Mouse (Mus musculus): ENCODE results near the gene Snrpf.
"Not testable (repeated sequence)": the region's sequence is repeated elsewhere in the genome, so short reads cannot be mapped to it uniquely, and the experiment has no call there.

Snrpf gene

DNA sequence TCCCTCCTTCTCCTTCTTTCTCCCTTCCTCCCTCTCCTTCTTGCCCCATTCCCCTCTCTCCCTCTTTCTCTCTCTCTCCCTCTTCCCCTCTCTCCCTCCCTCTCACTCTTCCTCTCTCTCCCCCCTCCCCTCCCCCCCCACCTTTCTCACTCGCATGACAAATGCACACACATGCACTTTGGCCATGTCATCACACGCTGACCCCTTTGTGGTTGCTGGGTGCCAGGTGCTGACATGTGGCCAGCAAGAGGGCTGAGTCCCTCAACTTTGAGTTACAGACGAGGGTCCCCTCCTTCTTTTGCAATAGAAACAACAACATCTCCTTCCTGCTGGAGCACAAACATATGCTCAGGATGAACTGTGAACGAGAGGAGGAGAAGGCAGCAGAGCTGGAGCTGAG is 14.5 kb downstream of the Snrpf start:
- no peak for DNase-seq

DNA sequence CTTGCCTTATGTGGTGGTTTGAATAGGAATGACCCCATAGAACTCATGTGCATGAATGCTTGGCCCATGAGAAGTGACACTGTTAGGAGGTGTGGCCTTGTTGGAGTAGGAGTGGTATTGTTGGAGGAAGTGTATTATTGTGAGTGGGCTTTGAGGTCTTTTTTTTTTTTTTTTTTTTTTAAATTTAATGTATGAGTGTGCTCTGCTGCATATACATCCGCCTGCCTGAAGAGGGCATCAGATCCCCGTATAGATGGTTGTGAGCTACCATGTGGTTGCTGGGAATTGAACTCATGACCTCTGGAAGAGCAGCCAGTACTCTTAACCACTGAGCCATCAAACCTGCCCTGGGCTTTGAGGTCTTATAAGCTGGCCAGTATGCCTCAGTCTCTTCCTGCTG is 17.3 kb downstream of the Snrpf start:
- DNase-seq, result no peak

DNA sequence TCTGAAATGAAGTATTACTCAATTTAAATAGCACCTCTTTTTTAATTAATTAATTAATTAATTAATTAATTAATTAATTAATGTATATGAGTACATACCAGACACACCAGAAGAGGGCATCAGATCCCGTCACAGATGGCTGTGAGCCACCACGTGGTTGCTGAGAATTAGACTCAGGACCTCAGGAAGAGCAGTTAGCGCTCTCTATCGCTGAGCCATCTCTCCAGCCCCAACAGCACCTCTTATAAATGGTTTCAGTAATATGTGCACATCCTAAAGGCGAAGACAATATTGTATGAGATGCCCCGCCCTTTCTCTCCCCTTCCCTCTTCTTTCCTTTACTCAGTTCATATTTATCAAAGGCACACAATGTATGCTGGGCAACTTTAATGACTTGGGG is 20.8 kb downstream of the Snrpf start:
- no peak for DNase-seq

DNA sequence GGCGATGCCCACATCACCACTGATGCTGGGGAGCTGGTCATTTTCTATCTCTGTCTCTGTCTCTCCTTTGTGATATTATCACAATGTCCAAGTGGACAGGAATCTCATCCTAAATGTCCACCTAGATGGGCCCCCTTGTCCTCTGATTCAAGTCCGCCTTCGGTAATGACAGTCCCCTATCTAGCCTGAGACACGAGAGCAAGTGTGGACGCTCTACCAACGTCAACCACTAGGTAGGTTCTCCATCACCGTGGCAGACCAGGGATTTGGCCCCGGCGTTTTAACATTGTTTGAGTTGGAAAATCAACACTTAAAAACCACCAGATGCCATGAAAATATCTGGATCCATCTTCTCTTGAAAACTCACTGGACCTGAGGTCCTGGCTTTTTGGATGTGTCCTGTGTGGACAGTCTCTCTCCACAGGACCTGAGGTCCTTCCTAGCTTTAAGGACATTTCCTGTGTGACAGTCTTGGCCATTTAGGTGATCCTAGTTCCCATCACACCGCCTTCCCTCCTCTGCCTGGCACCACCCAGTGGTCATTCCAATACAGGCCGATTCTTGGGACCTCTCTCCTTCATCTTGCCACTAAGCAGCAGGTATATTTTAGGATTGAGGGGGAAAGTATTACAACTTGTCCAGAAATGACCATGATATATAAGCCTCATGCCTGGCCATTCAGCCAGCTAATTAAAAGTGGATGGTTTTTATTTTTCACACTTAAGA is 21.5 kb downstream of the Snrpf start:
- no peak for DNase-seq

DNA sequence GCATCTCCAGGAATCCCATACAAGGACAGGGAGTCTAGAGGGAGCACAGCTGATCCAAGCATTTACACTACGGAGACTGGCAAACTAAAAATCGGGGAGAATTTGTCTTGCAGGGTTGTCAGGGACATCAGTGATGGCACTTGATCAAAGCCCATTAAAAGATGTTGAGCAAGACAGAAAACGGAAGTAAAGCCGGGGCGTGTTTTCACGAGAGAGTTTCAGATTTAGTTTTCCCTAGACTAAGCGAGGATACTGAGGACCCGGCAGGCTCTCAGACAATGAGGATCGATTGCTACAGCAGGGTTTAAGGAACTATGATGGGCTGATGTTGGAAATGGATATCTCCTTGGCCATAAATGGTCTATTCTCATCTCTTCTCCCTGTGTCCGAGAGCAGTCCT is 22.4 kb downstream of the Snrpf start:
- no peak for DNase-seq

DNA sequence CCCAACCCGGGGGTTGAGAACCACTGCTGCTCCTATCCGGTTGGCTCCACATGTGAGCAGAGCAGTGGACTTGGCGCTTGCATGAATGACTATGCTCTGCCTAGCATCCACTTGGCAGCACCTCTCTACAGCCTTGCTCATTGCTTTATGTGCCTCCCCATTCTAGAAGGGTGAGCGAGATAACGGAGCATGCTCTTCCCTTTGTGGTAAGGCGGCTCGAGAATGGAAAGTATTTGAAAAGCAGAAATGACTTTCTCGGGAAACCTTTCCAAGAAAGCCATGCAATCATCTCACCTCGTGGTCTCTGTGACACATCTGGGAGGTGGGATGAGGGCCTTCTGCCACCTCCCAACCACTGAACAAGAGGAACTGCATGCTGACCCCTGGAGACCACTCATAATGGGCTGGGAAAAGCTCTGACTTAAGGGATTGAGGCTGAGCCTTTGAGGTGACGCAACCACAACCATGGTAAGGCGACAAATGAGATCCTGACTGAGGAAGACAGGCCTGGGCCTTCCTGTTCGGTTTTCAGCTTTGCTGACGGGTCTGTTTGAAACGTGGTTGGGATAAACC is 24.9 kb downstream of the Snrpf start:
- DNase-seq, result no peak

DNA sequence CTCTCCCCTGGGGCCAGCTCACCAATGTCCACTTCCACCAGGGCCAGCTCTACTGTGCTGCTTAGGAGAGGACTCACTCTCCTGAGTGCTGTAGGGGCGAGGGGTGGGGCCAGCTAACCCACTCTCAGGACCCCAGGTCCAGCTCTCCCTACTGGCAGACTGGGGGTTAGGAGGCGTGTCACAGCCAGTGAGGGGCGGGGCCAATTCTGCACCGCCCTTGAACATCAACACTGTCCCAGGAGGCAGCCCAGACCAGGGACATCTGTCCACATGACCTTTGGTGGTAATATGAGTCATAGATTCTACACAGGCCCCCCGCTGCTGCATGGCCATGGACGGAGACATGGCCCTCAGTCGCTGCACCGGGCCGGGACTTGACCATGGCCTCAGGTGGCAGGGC is 29.7 kb downstream of the Snrpf start:
- DNase-seq, result no peak

DNA sequence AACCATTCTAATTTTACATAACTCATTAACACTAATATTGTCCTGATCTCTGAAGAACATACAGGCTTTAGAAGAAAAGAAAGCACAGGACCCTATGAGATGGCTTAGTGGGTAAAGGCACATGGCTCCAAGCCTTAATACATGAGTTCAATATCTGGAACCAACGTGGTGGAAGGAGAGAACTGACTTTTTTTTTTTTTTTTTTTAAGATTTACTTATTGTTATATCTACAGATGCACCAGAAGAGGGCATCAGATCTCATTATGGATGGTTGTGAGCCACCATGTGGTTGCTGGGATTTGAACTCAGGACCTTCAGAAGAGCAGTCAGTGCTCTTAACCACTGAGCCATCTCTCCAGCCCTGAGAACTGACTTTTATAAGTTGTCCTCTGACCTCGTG is 31.5 kb downstream of the Snrpf start:
- not testable (repeated sequence) for DNase-seq

DNA sequence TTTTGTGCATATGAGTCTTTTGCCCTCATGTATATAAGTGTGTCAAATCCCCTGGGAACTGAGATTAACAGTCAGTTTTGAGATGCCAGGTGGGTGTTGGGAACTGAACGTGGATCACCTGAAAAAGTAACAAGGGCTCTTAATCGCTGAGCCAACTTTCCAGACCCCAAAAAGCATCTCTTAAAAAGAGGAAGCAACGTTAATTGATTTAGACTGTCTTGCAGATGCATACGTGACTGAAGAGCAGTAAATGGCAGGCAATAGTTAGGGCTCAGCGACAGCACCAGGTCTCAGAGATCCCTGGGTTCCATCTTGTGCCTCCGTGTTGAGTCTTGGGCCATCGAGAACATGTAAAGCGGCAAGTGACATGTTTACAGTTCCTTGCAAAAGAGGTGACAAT is 36.9 kb downstream of the Snrpf start:
- no peak for DNase-seq

DNA sequence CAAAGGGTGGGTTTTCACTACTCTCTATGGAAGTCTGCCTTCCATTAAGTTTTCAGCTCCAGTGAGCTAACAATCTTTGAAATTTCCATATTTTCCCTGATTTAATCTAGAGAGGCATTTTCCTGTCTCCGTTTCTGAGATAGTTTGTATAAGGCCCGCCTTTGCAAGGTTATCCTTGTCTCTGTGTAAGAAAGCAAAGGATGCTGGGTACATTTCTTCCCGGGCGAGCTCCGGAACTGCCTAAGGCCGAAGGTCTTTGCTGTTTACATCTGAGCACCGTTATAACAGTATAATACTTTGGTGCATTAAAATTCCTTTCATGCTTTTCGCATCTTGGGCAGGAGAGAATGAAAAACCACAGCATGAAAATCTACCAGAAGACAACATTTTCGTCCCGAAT is 39.7 kb downstream of the Snrpf start:
- no peak for DNase-seq

DNA sequence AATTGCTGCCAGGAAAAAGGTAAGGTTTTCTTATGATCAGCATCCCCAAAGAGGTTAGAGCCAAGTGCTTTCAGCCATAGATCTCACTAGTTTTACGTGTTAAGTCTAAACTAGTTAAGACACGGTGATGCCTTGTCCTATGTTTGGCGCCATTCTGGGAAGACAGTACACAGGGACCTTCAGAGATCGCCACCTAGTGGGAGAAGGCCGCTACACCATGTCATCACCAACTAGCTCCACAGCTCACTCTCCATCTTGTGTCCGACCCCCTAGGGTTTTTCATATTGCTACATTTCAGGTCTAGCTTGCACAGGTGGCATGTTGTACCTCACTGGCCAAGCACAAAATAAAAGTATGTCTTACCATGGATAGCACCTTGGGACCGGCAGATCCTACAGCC is 40.5 kb downstream of the Snrpf start:
- DNase-seq, result peak; percentile 87 to 88

DNA sequence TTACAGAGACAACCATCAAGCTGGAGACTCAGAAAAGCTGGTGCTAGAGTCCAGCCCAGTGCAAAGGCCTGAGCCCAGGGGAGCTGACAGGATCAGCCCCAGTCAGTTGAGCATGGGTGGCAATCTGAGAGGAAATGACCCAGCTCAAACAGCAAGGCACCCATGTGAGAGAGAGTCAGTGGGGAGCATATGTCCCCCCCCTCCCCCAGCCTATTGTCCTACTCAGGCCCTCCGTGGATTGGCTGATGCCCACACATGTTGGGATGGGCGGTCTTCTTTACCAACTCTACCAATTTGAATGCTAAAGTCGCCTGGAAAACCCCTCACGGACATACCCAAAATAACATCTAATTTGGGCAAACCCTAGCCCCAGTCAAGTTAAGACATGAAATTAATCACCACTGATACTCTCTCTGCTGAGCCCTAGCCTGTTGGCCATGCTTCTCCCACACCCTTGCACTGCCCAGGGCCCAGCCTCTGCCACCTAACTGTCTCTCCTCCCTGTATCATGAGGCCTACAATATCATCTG is 41.7 kb downstream of the Snrpf start:
- DNase-seq, result no peak

DNA sequence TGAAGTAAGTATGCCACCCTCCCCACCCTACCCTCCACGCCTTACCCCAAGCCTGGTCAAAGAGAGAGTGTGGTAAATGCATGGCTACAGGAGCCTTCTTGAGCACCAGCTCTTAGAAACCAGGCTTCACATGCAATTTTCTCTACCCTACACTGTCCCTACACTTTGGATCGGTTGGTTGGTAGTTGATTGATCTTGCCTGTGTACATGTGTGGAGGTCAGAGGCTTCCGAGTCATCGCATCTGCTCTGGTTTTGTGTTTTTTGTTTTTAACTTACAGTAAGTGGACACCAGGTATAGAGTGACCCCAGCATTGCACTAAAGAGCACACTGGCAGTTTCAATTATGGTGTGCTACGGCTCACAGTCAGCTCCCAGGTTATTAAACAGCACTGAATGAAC is 45.3 kb downstream of the Snrpf start:
- no peak for DNase-seq

DNA sequence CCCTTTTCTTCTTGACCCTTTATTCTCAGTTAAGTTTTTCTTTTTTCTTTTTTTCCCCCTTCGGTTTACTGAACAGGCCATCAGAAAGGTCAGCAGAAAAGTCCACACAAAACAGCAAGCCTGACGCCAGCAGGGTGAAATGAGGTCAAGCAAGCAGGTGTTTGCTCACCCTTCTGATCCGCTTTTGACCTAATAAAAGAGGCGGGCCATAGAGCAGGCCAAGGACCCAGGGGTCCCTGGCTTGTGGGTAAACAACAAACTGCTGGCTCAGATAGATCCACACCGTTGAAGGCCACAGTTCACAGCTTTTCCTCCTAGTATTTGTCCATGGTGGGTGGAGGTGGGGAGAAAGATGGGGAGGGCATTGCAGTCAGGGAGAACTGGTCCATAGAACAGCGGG is 46.3 kb downstream of the Snrpf start:
- no peak for DNase-seq

DNA sequence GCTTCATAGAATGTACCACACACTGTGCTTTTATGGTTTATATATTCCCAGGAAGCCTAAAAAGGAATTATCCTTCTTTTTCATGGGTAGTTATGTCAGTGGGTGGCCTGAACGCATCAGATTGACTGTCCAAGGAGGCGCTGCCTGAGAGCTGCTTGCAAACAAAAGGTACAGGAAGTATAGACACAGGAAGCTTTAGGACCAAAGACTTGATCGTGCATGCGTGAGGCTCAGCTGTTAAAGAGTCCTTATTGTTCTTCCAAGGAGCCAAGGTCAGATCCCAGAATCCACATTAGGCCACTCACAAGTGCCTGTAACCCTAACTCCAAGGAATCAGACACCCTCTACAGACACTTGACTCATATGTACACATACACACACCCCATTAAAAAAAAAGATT is 47.1 kb downstream of the Snrpf start:
- DNase-seq, result no peak

DNA sequence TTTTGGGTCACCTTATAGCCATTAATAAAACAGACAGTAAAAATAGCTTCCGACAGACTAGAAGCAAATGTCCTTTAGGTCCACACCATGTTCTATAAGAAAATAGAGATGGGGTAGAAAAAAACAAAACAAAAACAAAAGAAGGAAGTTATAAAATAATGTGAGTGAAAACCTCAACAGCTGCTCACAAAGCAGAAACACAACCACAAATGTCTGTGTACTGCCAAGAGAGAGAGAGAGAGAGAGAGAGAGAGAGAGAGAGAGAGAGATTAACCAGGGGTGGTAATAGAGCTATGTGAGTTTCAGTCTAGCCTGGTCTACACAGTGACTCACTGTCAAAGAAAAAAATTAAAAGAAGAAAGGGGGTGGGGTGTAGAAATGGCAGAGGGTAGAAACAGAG is 47.9 kb downstream of the Snrpf start:
- no peak for DNase-seq

DNA sequence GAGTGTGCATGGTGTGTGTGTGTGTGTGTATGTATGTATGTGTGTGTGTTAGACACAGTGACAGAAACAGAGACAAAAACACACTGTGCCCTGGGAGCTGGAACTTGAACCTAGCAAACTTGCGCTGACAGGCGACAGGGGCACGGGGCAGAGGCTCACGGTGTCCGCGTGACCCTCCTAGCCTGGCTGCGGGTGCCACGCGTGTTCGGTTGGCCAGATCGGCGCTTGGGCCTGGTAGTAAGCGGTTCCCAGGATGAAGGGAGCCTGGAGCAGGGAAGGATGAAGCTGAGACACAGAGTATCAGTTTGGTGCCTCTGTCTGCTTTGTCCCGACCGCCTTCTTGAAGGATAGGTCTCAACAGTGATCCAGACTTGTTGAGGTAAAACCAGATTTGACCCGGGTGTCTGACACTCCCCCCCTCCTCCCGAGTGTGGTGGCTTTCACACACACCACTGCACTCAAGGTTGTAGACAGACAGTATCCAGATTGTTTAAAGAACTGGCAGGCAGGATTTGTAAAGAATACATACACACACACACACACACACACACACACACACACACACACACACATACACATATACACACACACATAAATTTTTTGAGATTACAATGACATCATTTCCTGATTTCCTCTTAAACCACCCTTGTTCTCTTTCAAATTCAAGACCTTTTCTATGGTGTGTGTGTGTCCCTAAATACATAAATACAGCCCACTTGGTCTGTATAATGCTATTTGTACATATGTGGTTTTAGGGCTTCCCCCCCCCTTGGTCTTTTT is 48.9 kb downstream of the Snrpf start, which contains the start of gene Ccdc38:
Ccdc38 (plus strand) TSS at position 202 of the 780 bp plus-strand sequence.
- peak; percentile 6 to 31 for DNase-seq

DNA sequence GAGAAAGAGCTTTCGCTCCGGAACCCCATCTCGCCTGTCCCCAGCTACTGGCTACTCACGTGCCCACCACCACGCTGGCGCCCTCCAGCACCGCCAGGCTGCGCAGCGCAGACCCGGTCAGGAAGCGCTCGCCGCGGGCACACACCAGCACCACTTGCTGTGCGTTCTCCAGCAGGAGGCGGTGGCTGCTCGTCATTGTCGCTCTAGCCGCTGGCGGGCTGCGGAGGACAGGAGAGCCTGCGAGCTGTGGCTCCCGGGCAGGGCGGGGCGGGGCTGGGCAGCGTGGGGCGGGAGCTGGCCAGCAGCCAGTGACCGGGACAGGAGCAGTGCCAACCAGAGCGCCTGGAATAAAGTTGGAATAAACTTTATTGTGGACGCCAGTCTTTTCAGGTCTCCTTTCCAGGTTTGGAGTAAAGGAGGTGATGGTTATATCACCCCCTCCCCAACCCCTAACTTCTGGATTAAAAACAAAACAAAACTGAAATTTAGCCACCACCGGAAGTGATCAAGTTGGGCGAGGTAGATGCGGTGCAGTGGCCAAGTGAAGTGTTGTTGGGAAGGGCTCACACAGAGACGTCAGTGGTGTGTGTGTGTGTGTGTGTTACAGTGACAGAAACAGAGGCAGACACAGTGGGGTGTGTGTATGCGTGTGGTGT is 49.6 kb downstream of the Snrpf start, which contains the start of gene Amdhd1:
Amdhd1 (minus strand) TSS at position 259 of the 656 bp plus-strand sequence.
- peak; percentile 87 to 93 for DNase-seq

DNA sequence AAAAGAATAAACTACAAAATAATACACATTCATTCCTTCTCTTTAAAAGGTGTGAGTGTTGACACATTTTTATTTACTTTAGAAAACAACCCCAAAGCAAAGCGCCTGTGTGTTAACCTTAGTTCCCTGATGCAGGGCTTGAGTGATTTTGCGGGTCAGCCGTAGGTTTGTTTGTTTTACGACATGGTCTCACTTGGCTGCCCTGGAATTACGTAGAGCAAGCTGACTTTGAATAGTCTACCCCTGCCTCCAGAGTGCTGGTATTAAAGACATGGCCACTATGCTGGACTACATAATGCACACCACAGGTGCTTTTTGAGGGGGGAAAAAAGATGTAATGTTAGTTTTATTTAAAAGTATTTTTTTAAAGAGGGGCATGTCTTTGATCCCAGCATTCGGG is 50.7 kb downstream of the Snrpf start:
- DNase-seq, result peak in 1 of 2 experiments; percentile 14

DNA sequence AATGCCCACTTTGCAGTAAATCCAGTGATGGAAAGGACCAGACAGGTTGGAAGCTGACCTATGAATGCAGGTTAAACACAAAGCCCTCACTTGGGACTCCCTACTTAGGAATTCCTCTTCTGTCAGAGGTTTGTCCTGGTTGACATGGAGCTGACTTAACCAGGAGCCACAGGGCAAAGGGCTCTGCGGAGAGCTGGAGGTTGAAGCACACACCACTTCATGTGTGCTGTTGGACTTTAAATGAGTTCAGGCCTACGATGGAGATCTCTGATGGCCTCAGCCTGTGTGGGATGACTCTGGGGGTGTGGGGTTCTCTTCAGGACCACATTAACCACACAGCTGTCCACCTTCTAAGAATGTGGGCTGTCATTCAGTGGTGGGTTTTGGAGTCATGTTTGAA is 51.2 kb downstream of the Snrpf start:
- DNase-seq, result no peak
